Mouse (Mus musculus) ES-E14 (cell line): ENCODE results near the gene Gpbp1.

Experiments
- CHD2 ChIP-seq: IDR thresholded peaks from 2 replicates; pipeline ENCODE4 v1.6.1; 2014; ENCODE audit warnings: mild to moderate bottlenecking, low read depth, low read length, inconsistent platforms
- MAFK ChIP-seq: IDR thresholded peaks from 2 replicates; pipeline ENCODE4 v1.6.1; 2014; ENCODE audit warnings: mild to moderate bottlenecking, low read depth, low read length, inconsistent platforms; ENCODE audit not compliant: insufficient read depth
- ZC3H11A ChIP-seq: IDR thresholded peaks from 2 replicates; pipeline ENCODE4 v1.6.1; 2012; ENCODE audit warnings: low read depth, mild to moderate bottlenecking, inconsistent platforms, low read length, borderline replicate concordance
- ZNF384 ChIP-seq: IDR thresholded peaks from 2 replicates; pipeline ENCODE4 v1.6.1; 2012; ENCODE audit warnings: low read depth, low read length, inconsistent platforms

GRCm38 (mm10) chr13:111531701-111532100, 41.8 kb upstream of the Gpbp1 start:
- no peak for TF ChIP-seq ZNF384
- no peak for TF ChIP-seq MAFK
- TF ChIP-seq CHD2 = no peak
- no peak for TF ChIP-seq ZC3H11A
